Mouse (Mus musculus) cerebellum, adult 11-12 months (tissue): ENCODE measurements around the gene Clcnka.

ENCODE experiments used
- DNase-seq: peaks from one replicate; pipeline ENCODE4 v3.0.0; 2022

The Clcnka gene

GRCm38 (mm10) chr4:141420886-141421285, 22.4 kb upstream of the Clcnka start:
- no peak for DNase-seq

- DNase-seq = no peak
These were observed 21.8 kb upstream of the Clcnka start, which contains the start of gene Hspb7 for GRCm38 (mm10) chr4:141420192-141420829. Gene Hspb7, plus strand, starts transcription at chr4:141420779.

- no peak for DNase-seq
These were observed 21.1 kb upstream of the Clcnka start for GRCm38 (mm10) chr4:141419398-141420191.

GRCm38 (mm10) chr4:141415924-141416323, 17.4 kb upstream of the Clcnka start, which contains the start of gene Clcnkb:
Gene Clcnkb, minus strand, starts transcription at chr4:141416014.
- DNase-seq = no peak

GRCm38 (mm10) chr4:141411430-141411992, 13.0 kb upstream of the Clcnka start:
- DNase-seq = no peak

- DNase-seq = no peak
These were observed 10.1 kb upstream of the Clcnka start for GRCm38 (mm10) chr4:141408577-141408976.

GRCm38 (mm10) chr4:141406516-141407299, 8.2 kb upstream of the Clcnka start:
- no peak for DNase-seq

- no peak for DNase-seq
These were observed 6.7 kb upstream of the Clcnka start for GRCm38 (mm10) chr4:141405314-141405622.

- peak; percentile 66 for DNase-seq
These were observed 6.2 kb upstream of the Clcnka start for GRCm38 (mm10) chr4:141404518-141405313.

- DNase-seq = no peak
These were observed 1.6 kb upstream of the Clcnka start for GRCm38 (mm10) chr4:141400171-141400570.

GRCm38 (mm10) chr4:141397861-141398260, 663 bp downstream of the Clcnka start:
- no peak for DNase-seq

- DNase-seq = no peak
These were observed 3.8 kb downstream of the Clcnka start for GRCm38 (mm10) chr4:141394751-141395150.

- DNase-seq = no peak
These were observed 7.2 kb downstream of the Clcnka start for GRCm38 (mm10) chr4:141391293-141391692.

GRCm38 (mm10) chr4:141389366-141390150, 9.0 kb downstream of the Clcnka start:
- DNase-seq = no peak

GRCm38 (mm10) chr4:141387933-141388332, 10.6 kb downstream of the Clcnka start:
- DNase-seq = no peak

GRCm38 (mm10) chr4:141387093-141387784, 11.3 kb downstream of the Clcnka start:
- no peak for DNase-seq

GRCm38 (mm10) chr4:141386150-141386549, 12.4 kb downstream of the Clcnka start:
- DNase-seq = no peak

GRCm38 (mm10) chr4:141385275-141385674, 13.2 kb downstream of the Clcnka start:
- peak; percentile 17 for DNase-seq

- no peak for DNase-seq
These were observed 16.1 kb downstream of the Clcnka start for GRCm38 (mm10) chr4:141382406-141382805.

- no peak for DNase-seq
These were observed 18.9 kb downstream of the Clcnka start for GRCm38 (mm10) chr4:141379674-141380073.

GRCm38 (mm10) chr4:141372426-141372825, 26.1 kb downstream of the Clcnka start:
- no peak for DNase-seq
